Mouse (Mus musculus) small intestine, adult 2 months (tissue): ENCODE measurements around the gene Armc3. TPM values are rescaled to one million over a fixed set of nuclear protein-coding genes. Genes with fewer than 3 reads are reported as not detected.

Experiments used
- H3K27ac ChIP-seq: fragments of 200-500 bp; 2 replicates; pipeline ENCODE4 v1.5.1; 2012; ENCODE audit warnings: low read depth, low read length, control low read depth, inconsistent platforms; ENCODE audit not compliant: insufficient read depth
- H3K27me3 ChIP-seq: fragments of 200-500 bp; 2 replicates; pipeline ENCODE4 v1.6.1; 2012; ENCODE audit warnings: mild to moderate bottlenecking, moderate library complexity, low read length, inconsistent platforms; ENCODE audit not compliant: control insufficient read depth, insufficient read depth
- H3K36me3 ChIP-seq: fragments of 200-500 bp; 2 replicates; pipeline ENCODE4 v1.6.1; 2012; ENCODE audit warnings: mild to moderate bottlenecking, low read length, control low read depth, inconsistent platforms; ENCODE audit not compliant: control insufficient read depth, insufficient read depth
- H3K4me1 ChIP-seq: fragments of 200-500 bp; 2 replicates; pipeline ENCODE4 v1.6.1; 2012; ENCODE audit warnings: low read length, inconsistent platforms, mixed read lengths; ENCODE audit not compliant: control insufficient read depth, insufficient read depth, insufficient read length
- H3K4me3 ChIP-seq: fragments of 200-500 bp; 2 replicates; pipeline ENCODE4 v1.5.1; 2012; ENCODE audit warnings: low read depth, mild to moderate bottlenecking, control low read depth, inconsistent platforms, low read length, moderate library complexity
- CTCF ChIP-seq: fragments of 200-500 bp; IDR thresholded peaks from 2 replicates; pipeline ENCODE4 v1.5.1; 2012; ENCODE audit warnings: low read depth, mild to moderate bottlenecking, control low read depth, inconsistent platforms, low read length, moderate library complexity, mixed read lengths; ENCODE audit not compliant: insufficient replicate concordance, insufficient read length; ENCODE audit errors: extremely low read depth
- POLR2A ChIP-seq: fragments of 200-500 bp; IDR thresholded peaks from 2 replicates; pipeline ENCODE4 v1.6.1; 2012; ENCODE audit warnings: low read depth, mild to moderate bottlenecking, control low read depth, inconsistent platforms, low read length, moderate library complexity
- WGBS: fragments of 180-500 bp; shearing (Covaris S2); methylation state at CpG from one replicate; pipeline ENCODE4 v1.1.7; 2018; 5-methylcytosine and 5-hydroxymethylcytosine counted together
- polyA plus RNA-seq: library from polyadenylated mRNA; depleted of rRNA; stranded (reverse); fragments of >200 nt; gene quantifications from 2 replicates; pipeline ENCODE4 v1.2.3, GENCODE M21; 2012; rRNA removed

The Armc3 gene
- polyA plus RNA-seq, 1 experiment = not detected

DNA sequence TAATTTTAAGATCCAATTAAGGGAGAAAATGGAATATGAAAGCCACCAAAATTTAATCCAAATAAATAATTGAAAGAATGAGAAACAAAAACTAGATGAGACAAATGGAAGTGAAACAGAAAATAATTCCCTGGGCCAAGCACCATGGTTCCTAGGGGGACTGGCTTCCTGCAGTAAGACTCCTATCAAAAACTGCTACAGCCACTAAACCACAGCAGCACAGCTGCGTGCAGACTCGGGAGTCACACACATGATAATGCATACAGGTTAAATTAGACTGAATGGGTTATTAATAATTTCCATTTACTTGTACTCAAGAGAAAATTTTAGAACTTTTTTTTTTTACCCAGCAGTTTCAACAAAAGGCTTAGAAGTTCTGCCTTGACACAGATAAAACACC is 154.1 kb downstream of the Armc3 start:
- no peak for TF ChIP-seq POLR2A
- no peak for TF ChIP-seq CTCF
- Histone ChIP-seq H3K4me3 (no peak overlapping the region), H3K27me3 (no peaks in the 10 kb centered on the region), H3K4me1 (no peaks in the 10 kb centered on the region), H3K36me3 (no peaks in the 10 kb centered on the region), H3K27ac (no peak overlapping the region)
- 76% methylated on average over 2 of the region's 2 CpGs for WGBS

Other genes with a start within 250 kb of the Armc3 start
- gene Pip4k2a, start 201.2 kb upstream of the Armc3 start, polyA plus RNA-seq = 1.4 and 2.2 TPM in 2 replicates
- 0.06 and 0.20 TPM in 2 replicates for gene 4930426L09Rik, start 201.0 kb upstream of the Armc3 start, polyA plus RNA-seq
- 1.3 and 1.5 TPM in 2 replicates for gene Msrb2, start 172.1 kb downstream of the Armc3 start, polyA plus RNA-seq
- 31.2 TPM in 1 of 2 replicates, not detected in the other for gene Ptf1a, start 246.4 kb downstream of the Armc3 start, polyA plus RNA-seq